Mouse (Mus musculus) hindbrain, embryonic 15.5 days (tissue): Measurements from ENCODE around the gene Mrgprb5. TPM values are rescaled to one million over a fixed set of nuclear protein-coding genes. Genes with fewer than 3 reads are reported as not detected.
"Not testable (repeated sequence)": the region's sequence is repeated elsewhere in the genome, so short reads cannot be mapped to it uniquely, and the experiment has no call there.

Experiments used
- ATAC-seq: fragments of 200-750 bp; cut with Nextera tagmentation; 2 replicates; pipeline ENCODE4 v1.8.0; 2017; ENCODE audit warnings: low read depth, moderate number of reproducible peaks, moderate TSS enrichment; ENCODE audit not compliant: low FRiP score
- H3K27ac ChIP-seq: fragments of 300-500 bp; sonication (generic); replicated peaks from 2 replicates; pipeline ENCODE4 v1.5.1; 2015; ENCODE audit warnings: mild to moderate bottlenecking, inconsistent platforms
- H3K27me3 ChIP-seq: fragments of 300-500 bp; sonication (generic); 2 replicates; pipeline ENCODE4 v1.6.1; 2015; ENCODE audit warnings: control low read depth, inconsistent platforms
- H3K36me3 ChIP-seq: fragments of 300-500 bp; sonication (generic); 2 replicates; pipeline ENCODE4 v1.6.1; 2015; ENCODE audit warnings: control low read depth, inconsistent platforms
- H3K4me1 ChIP-seq: fragments of 300-500 bp; sonication (generic); replicated peaks from 2 replicates; pipeline ENCODE4 v1.6.1; 2015; ENCODE audit warnings: control low read depth, inconsistent platforms
- H3K4me2 ChIP-seq: fragments of 300-500 bp; sonication (generic); 2 replicates; pipeline ENCODE4 v1.6.1; 2015; ENCODE audit warnings: moderate library complexity, mild to moderate bottlenecking, inconsistent platforms
- H3K4me3 ChIP-seq: fragments of 300-500 bp; sonication (generic); 2 replicates; pipeline ENCODE4 v1.5.1; 2015; ENCODE audit warnings: mild to moderate bottlenecking, inconsistent platforms
- H3K9ac ChIP-seq: fragments of 300-500 bp; sonication (generic); 2 replicates; pipeline ENCODE4 v1.6.1; 2015; ENCODE audit warnings: inconsistent platforms
- H3K9me3 ChIP-seq: fragments of 300-500 bp; sonication (generic); 2 replicates; pipeline ENCODE4 v1.6.1; 2016; ENCODE audit warnings: control low read depth, inconsistent platforms
- WGBS: fragments of 180-500 bp; shearing (Covaris S2); methylation state at CpG from one replicate; pipeline ENCODE4 v1.1.7; 2015; 5-methylcytosine and 5-hydroxymethylcytosine counted together
- polyA plus RNA-seq: library from polyadenylated mRNA; unstranded; fragments of >200 nt; fragmentation: Nextera tagmentation; extraction: Ambion mirVana; gene quantifications from 2 replicates; pipeline ENCODE4 v1.2.1, GENCODE M21; 2015

Gene Mrgprb5
- not detected in 2 replicates for polyA plus RNA-seq

DNA sequence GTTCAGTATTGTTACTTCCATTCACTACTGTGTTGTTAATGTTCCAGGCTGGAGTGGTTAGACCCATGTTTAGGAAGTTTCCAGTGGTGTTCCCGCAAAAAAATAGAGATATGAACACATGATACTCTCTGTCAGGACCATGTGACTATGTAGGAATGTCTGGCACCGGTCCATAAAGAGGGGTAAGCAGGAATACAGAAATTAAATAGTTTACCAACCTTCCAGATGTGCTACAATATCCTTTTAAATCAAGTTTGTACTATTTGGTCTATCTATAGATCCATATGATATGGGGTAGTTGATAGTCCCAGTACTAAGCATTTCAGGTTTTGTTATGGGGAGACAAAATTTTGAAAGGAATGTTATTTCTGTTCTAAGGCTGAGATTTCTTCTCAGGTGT, at the start of gene Mrgprb5:
Gene Mrgprb5 (minus strand): TSS at position 101 of the 400 bp plus-strand sequence.
- WGBS = 89% methylated on average over 2 of the region's 2 CpGs
- no peak within 1 kb of the TSS for H3K4me3 ChIP-seq
- ATAC-seq = no peak

GRCm38 (mm10) chr7:48199188-48199587, 30.4 kb upstream of the Mrgprb5 start, which contains the start of gene Mrgprb4:
Gene Mrgprb4 (minus strand): TSS chr7:48199288.
- Histone ChIP-seq H3K9ac (no peak within 1 kb of the TSS), H3K36me3 (no peaks in the 10 kb centered on the region), H3K9me3 (no peaks in the 10 kb centered on the region), H3K4me2 (no peak within 1 kb of the TSS), H3K27ac (no peak within 1 kb of the TSS), H3K4me3 (no peak within 1 kb of the TSS), H3K4me1 (no peaks in the 10 kb centered on the region), H3K27me3 (no peaks in the 10 kb centered on the region)
- ATAC-seq = no peak
- WGBS = 88% methylated on average over 3 of the region's 3 CpGs

More for the DNA sequence above, at the start of gene Mrgprb5:
- H3K4me2 ChIP-seq = no peak within 1 kb of the TSS
- H3K27ac ChIP-seq = no peak within 1 kb of the TSS
- H3K4me1 ChIP-seq = no peaks in the 10 kb centered on the region
- no peaks in the 10 kb centered on the region for H3K9me3 ChIP-seq
- H3K36me3 ChIP-seq = no peaks in the 10 kb centered on the region
- H3K9ac ChIP-seq = no peak within 1 kb of the TSS
- no peaks in the 10 kb centered on the region for H3K27me3 ChIP-seq

DNA sequence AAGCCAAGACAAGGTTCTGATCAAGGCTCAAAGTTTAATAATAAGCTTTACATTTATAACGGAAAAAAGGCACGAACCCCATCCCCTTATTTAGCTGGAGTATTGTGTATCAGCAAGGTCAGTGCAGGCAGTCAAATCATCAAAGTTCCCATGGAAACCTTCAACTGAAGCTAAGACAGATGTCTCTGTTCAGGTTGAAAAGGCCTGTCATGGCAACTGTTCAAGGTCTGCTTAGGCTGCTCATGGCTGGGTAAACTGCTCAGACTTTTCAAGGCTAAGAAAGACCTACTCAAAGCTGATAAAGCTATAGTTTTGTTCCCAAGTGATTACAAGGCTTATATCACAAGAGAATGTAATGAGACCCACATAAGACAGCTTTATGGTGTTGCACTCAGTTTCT, 1.3 kb downstream of the Mrgprb5 start:
- no peaks in the 10 kb centered on the region for H3K4me1 ChIP-seq
- H3K27ac ChIP-seq = no peak overlapping the region
- H3K9ac ChIP-seq = no peak overlapping the region
- no peak overlapping the region for H3K4me3 ChIP-seq
- H3K27me3 ChIP-seq = no peaks in the 10 kb centered on the region
- H3K4me2 ChIP-seq = no peak overlapping the region
- no peak for ATAC-seq
- H3K36me3 ChIP-seq = no peaks in the 10 kb centered on the region
- no peaks in the 10 kb centered on the region for H3K9me3 ChIP-seq
- WGBS = 68% methylated on average over 2 of the region's 2 CpGs

- H3K27ac ChIP-seq = peak overlapping the region; percentile 90
- H3K9me3 ChIP-seq = no peaks in the 10 kb centered on the region
- peak; percentile 72 for ATAC-seq
- no peaks in the 10 kb centered on the region for H3K36me3 ChIP-seq
- peaks cover 4% of the 10 kb centered on the region; the same call in 1 of the 2 replicates for H3K4me1 ChIP-seq
- no peaks in the 10 kb centered on the region for H3K27me3 ChIP-seq
- peak overlapping the region; percentile 50 for H3K4me3 ChIP-seq
- peak overlapping the region; percentile 60 for H3K9ac ChIP-seq
- H3K4me2 ChIP-seq = peak overlapping the region; percentile 90
- 1% methylated on average over 17 of the region's 17 CpGs for WGBS
Observed at GRCm38 (mm10) chr7:48138248-48138702, 30.5 kb downstream of the Mrgprb5 start.

DNA sequence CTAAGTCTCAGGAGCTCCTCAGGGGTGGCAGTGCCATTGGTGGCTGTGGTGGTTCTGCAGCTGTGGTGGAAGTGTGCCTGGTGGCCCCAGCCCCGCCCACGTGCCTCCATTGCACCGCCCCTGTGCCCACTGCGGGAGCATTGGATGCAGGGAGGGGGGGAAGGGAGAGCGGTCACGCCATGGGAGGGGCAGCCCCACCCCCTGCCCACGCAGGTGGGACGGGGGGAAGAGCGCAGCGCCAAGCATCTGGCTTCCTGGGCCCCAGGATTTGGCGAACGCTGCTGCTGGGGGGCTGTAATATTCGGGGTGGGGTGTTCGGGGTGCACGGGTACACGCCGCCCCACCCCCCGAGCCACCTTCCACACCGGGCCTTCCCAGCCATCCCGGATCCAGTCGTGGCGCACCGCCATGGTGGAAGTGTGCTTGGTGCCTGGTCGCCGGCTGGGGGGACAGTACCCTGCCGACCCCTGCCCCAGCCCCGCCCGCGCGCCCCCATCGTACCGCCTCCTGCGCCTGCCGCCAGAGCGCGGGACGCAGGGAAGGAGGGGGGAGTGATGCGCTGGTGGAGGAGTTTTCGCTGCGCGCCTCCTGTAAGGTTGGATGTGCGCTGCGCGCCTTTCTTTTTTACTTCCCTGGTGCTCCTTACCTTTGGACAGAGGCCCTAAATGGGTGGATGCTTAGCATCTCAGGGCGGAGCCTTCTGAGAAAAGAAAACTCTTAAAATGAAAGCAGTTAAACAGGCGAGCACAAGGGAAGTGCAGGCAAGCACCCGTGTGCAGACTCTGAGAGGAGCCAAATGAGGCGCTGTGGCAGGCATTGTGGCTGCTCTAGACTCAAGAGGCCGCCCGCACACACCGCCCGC, 31.4 kb downstream of the Mrgprb5 start:
- peak overlapping the region; percentile 50 for H3K4me3 ChIP-seq
- H3K9ac ChIP-seq = peak overlapping the region; percentile 60
- no peaks in the 10 kb centered on the region for H3K9me3 ChIP-seq
- peaks cover 4% of the 10 kb centered on the region; the same call in 1 of the 2 replicates for H3K4me1 ChIP-seq
- H3K4me2 ChIP-seq = peak overlapping the region; percentile 90
- peak; percentile 92 for ATAC-seq
- H3K36me3 ChIP-seq = no peaks in the 10 kb centered on the region
- peak overlapping the region; percentile 90 for H3K27ac ChIP-seq
- H3K27me3 ChIP-seq = no peaks in the 10 kb centered on the region
- WGBS = 2% methylated on average over 49 of the region's 52 CpGs

DNA sequence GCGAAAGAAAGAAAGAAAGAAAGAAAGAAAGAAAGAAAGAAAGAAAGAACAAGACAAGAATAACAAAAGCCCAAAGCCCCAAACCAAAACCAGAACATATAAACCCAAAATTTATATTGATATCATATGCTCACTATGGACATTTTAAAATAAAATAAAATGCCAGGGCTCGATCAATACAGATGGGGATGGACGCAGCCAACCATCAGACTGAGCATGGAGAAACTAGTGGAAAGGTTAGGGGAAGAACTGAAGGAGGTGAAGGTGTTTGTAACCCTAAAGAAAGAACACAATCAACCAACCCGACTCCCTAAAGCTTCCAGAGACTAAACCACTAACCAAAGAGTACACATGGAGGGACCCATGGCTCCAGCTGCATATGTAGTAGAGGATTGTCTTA, 36.1 kb downstream of the Mrgprb5 start:
- H3K27ac ChIP-seq = no peak overlapping the region
- H3K4me1 ChIP-seq = peaks cover 4% of the 10 kb centered on the region; the same call in 1 of the 2 replicates
- H3K9ac ChIP-seq = no peak overlapping the region
- no peak overlapping the region for H3K4me2 ChIP-seq
- no peaks in the 10 kb centered on the region for H3K9me3 ChIP-seq
- ATAC-seq = no peak
- WGBS = 64% methylated on average over 4 of the region's 4 CpGs
- H3K27me3 ChIP-seq = no peaks in the 10 kb centered on the region
- H3K36me3 ChIP-seq = no peaks in the 10 kb centered on the region
- no peak overlapping the region for H3K4me3 ChIP-seq

GRCm38 (mm10) chr7:48132247-48132646, 36.6 kb downstream of the Mrgprb5 start:
- Histone ChIP-seq H3K4me3 (peak overlapping the region; percentile 42), H3K4me2 (peak overlapping the region; percentile 58)
- under 1% methylated on average over 6 of the region's 7 CpGs for WGBS
- not testable (repeated sequence) for H3K9me3 ChIP-seq, H3K4me1 ChIP-seq, H3K9ac ChIP-seq, H3K36me3 ChIP-seq, H3K27me3 ChIP-seq, H3K27ac ChIP-seq
- ATAC-seq = peak; percentile 87; the same call in 1 of the 2 replicates

DNA sequence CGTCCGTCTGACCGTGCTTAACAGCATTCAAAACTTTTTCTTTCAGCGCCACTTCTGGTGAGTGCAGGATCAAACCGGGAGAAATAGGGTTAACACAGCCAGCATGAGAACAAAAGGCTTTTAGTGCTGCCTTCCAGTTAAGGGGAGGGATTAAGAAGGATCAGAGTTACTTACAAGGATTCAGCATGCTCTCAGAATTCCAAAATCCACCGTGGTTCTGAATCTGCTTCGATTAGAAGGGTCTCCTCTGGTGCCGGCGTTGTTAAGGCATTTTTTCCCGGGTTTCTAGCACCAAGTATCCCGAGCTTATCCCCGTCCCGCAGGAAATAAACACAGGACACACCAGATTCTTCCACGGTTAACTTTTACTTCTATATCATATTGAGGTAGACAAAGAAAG, 37.0 kb downstream of the Mrgprb5 start:
- H3K27me3 ChIP-seq, H3K36me3 ChIP-seq, H3K4me1 ChIP-seq, ATAC-seq, H3K9me3 ChIP-seq: not testable (repeated sequence)
- peak overlapping the region; percentile 42 for H3K4me3 ChIP-seq
- peak overlapping the region; percentile 58 for H3K4me2 ChIP-seq
- peak overlapping the region; percentile 14; the same call in 1 of the 2 replicates for H3K9ac ChIP-seq
- H3K27ac ChIP-seq = peak overlapping the region; percentile 78
- 2% methylated on average over 11 of the region's 14 CpGs for WGBS

DNA sequence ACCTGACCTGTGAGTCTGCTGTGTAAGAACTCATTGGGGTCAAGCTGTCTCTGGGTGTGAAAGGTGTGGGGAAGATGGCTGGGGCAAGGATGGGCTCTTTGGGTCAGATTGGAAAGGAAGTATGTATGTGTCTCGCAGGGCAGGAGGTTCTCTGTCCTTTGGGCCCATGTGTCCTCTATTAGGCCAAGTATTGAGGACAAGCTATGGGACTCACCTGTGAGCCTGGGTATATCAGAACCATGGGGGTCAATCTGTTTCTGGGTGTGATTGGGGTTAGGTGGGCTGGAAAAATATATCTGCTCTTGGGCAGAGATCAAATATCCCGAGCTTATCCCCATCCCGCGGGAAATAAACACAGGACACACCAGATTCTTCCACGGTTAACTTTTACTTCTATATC, 45.0 kb downstream of the Mrgprb5 start:
- no peaks in the 10 kb centered on the region for H3K36me3 ChIP-seq
- no peaks in the 10 kb centered on the region for H3K4me1 ChIP-seq
- H3K4me2 ChIP-seq = no peak overlapping the region
- H3K4me3 ChIP-seq = no peak overlapping the region
- WGBS = 79% methylated on average over 5 of the region's 5 CpGs
- H3K27me3 ChIP-seq = no peaks in the 10 kb centered on the region
- H3K9ac ChIP-seq = no peak overlapping the region
- no peaks in the 10 kb centered on the region for H3K9me3 ChIP-seq
- ATAC-seq = 0 out of 2 replicates have a peak, but pooled peaks have one; percentile 45
- H3K27ac ChIP-seq = no peak overlapping the region

Other genes with a start within 250 kb of the Mrgprb5 start
- not detected in 2 replicates for gene Mrgpra4, start 186.9 kb downstream of the Mrgprb5 start, polyA plus RNA-seq
- gene Mrgprx1, start 141.4 kb downstream of the Mrgprb5 start, polyA plus RNA-seq = not detected in 2 replicates
- not detected in 2 replicates for gene Mrgprb4, start 30.3 kb upstream of the Mrgprb5 start, polyA plus RNA-seq
- not detected in 2 replicates for gene Mrgprb8, start 219.5 kb upstream of the Mrgprb5 start, polyA plus RNA-seq